Mouse (Mus musculus) heart, embryonic 11.5 days (tissue): ENCODE data around the gene F13b. TPM values are rescaled to one million over a fixed set of nuclear protein-coding genes. Genes with fewer than 3 reads are reported as not detected.

Experiments
- ATAC-seq: fragments of 200-750 bp; cut with Nextera tagmentation; replicated peaks from 2 replicates; pipeline ENCODE4 v1.8.0; 2017; ENCODE audit warnings: moderate library complexity; ENCODE audit not compliant: insufficient number of reproducible peaks, low FRiP score, low TSS enrichment
- H3K27ac ChIP-seq: fragments of 300-500 bp; sonication (generic); 2 replicates; pipeline ENCODE4 v1.5.1; 2014; ENCODE audit warnings: mild to moderate bottlenecking, low read depth, low read length
- H3K27me3 ChIP-seq: fragments of 300-500 bp; sonication (generic); 2 replicates; pipeline ENCODE4 v1.6.1; 2014; ENCODE audit warnings: mild to moderate bottlenecking, low read length, mixed read lengths; ENCODE audit not compliant: control insufficient read depth, insufficient read depth
- H3K36me3 ChIP-seq: fragments of 300-500 bp; sonication (generic); 2 replicates; pipeline ENCODE4 v1.6.1; 2014; ENCODE audit warnings: mild to moderate bottlenecking, low read length, moderate library complexity, mixed read lengths; ENCODE audit not compliant: control insufficient read depth, insufficient read depth
- H3K4me1 ChIP-seq: fragments of 300-500 bp; sonication (generic); 2 replicates; pipeline ENCODE4 v1.6.1; 2014; ENCODE audit warnings: low read length; ENCODE audit not compliant: control insufficient read depth, insufficient read depth
- H3K4me2 ChIP-seq: fragments of 300-500 bp; sonication (generic); 2 replicates; pipeline ENCODE4 v1.6.1; 2014; ENCODE audit warnings: mild to moderate bottlenecking, moderate library complexity
- H3K4me3 ChIP-seq: fragments of 300-500 bp; sonication (generic); 2 replicates; pipeline ENCODE4 v1.5.1; 2014; ENCODE audit warnings: low read depth, low read length
- H3K9ac ChIP-seq: fragments of 300-500 bp; sonication (generic); 2 replicates; pipeline ENCODE4 v1.6.1; 2014; ENCODE audit warnings: mild to moderate bottlenecking, low read depth, low read length, moderate library complexity
- H3K9me3 ChIP-seq: fragments of 300-500 bp; sonication (generic); replicated peaks from 2 replicates; pipeline ENCODE4 v1.6.1; 2016; ENCODE audit warnings: low read length; ENCODE audit not compliant: control insufficient read depth
- WGBS: fragments of 180-500 bp; shearing (Covaris S2); extraction: QIAGEN DNeasy Blood & Tissue Kit; methylation state at CpG from one replicate; pipeline ENCODE4 v1.1.7; 2014; ENCODE audit not compliant: insufficient replicate concordance; 5-methylcytosine and 5-hydroxymethylcytosine counted together
- polyA plus RNA-seq: library from polyadenylated mRNA; unstranded; fragments of >200 nt; fragmentation: Nextera tagmentation; extraction: Ambion mirVana; gene quantifications from 2 replicates; pipeline ENCODE4 v1.2.1, GENCODE M21; 2014

F13b gene
- polyA plus RNA-seq = not detected in 2 replicates

GRCm38 (mm10) chr1:139501258-139501752 is at the start of gene F13b:
TSS of gene F13b (plus strand) at chr1:139501702.
- no peak for ATAC-seq
- no peaks in the 10 kb centered on the region for H3K27me3 ChIP-seq
- WGBS = 77% methylated on average over 3 of the region's 3 CpGs

DNA sequence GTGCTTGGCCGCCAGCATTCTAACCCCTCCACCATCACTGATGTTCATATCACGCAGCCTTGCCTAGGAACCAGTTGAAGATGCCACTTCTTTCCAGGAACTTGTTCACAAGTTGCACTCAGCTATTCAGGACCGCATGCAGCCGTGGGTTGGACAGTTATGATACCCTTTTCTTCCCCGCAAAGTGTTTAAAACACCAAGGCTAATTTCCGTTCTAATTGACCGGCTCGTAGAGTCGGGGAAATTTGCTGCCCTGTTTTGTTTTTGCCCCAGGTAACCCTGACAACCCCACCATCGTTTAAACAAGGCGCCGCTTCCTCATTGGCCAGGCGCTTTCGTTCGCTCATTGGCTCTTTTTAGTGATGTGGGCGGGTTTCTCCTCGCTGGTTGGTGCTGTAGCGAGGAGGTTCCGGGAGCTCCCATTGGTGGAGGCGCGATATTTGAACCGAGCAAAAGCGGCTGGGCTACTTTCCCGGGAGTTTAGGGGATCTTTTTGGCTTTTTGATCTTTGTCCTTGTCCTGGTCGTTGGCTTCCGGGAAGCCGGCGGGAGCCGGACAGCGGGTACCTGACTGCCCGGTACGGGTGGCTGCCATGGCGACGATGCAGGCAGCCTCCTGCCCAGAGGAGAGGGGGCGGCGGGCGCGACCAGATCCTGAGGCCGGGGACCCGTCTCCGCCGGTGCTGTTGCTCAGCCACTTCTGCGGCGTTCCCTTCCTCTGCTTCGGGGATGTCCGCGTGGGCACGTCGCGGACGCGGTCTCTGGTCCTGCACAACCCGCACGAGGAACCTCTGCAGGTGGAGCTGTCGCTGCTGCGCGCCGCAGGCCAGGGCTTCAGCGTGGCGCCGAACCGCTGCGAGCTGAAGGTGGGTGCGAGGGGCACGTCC is 46.9 kb upstream of the F13b start, which contains the start of gene Aspm:
Gene Aspm (plus strand): TSS at position 433 of the 886 bp plus-strand sequence.
- H3K4me3 ChIP-seq = peak within 1 kb of the TSS; percentile 60
- H3K9ac ChIP-seq = peak within 1 kb of the TSS; percentile 71
- peaks cover 6% of the 10 kb centered on the region; the same call in 1 of the 2 replicates for H3K4me1 ChIP-seq
- peak within 1 kb of the TSS; percentile 73 for H3K4me2 ChIP-seq
- H3K27ac ChIP-seq = peak within 1 kb of the TSS; percentile 73
- H3K9me3 ChIP-seq = no peaks in the 10 kb centered on the region
- ATAC-seq = peak; percentile 98
- under 1% methylated on average over 65 of the region's 65 CpGs for WGBS
- H3K36me3 ChIP-seq = no peaks in the 10 kb centered on the region; the same call in none of the 2 replicates
- no peaks in the 10 kb centered on the region for H3K27me3 ChIP-seq

More at GRCm38 (mm10) chr1:139501258-139501752, at the start of gene F13b:
- Histone ChIP-seq H3K4me3 (no peak within 1 kb of the TSS), H3K9me3 (no peaks in the 10 kb centered on the region), H3K4me2 (no peak within 1 kb of the TSS), H3K4me1 (no peaks in the 10 kb centered on the region), H3K27ac (no peak within 1 kb of the TSS), H3K9ac (no peak within 1 kb of the TSS), H3K36me3 (no peaks in the 10 kb centered on the region; the same call in 1 of the 2 replicates)

DNA sequence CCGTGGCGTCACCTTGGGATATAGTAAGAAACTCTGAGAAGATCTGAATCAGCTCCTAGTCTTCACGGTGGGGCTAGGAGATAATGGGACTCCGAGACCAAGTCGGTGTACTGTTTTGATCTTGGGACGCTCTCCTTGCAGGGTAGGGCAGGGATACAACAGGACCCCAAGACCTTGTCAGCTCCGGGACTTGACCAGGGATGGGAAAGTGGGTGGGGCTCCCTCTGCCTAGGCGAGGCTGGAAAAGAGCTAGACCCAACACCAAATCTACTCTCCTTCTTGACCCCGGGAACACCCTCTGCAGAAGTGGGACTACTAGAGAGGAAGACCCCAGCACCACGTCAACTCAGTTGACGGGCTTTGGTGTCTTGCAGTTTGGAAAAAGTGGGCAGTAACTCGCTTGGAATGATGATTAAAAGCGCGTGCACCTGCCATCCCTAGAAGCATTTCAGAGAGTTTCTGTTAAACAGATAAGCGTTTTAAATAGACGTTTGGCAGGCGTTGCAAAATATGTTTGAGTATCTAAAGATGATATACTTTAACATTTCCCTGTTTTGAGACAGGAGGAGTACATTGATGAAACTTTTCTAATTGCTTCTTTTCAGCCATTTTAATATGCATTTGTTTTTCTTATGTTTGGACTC is 46.2 kb upstream of the F13b start:
- ATAC-seq = peak; percentile 61

GRCm38 (mm10) chr1:139460807-139461206 is 40.7 kb upstream of the F13b start:
- Histone ChIP-seq H3K4me1 (peaks cover 4% of the 10 kb centered on the region; the same call in 1 of the 2 replicates), H3K27ac (no peak overlapping the region), H3K9me3 (no peaks in the 10 kb centered on the region), H3K4me2 (no peak overlapping the region), H3K9ac (no peak overlapping the region), H3K27me3 (no peaks in the 10 kb centered on the region), H3K4me3 (no peak overlapping the region), H3K36me3 (peaks cover 7% of the 10 kb centered on the region)
- ATAC-seq = no peak
- 88% methylated on average over 5 of the region's 5 CpGs for WGBS

More for the DNA sequence above, 46.2 kb upstream of the F13b start:
- Histone ChIP-seq H3K9ac (peak overlapping the region; percentile 69), H3K4me3 (peak overlapping the region; percentile 60), H3K4me1 (peaks cover 6% of the 10 kb centered on the region; the same call in 1 of the 2 replicates), H3K9me3 (no peaks in the 10 kb centered on the region), H3K4me2 (peak overlapping the region; percentile 73), H3K27ac (peak overlapping the region; percentile 73), H3K36me3 (no peaks in the 10 kb centered on the region; the same call in none of the 2 replicates), H3K27me3 (no peaks in the 10 kb centered on the region)
- WGBS = 2% methylated on average over 17 of the region's 17 CpGs

DNA sequence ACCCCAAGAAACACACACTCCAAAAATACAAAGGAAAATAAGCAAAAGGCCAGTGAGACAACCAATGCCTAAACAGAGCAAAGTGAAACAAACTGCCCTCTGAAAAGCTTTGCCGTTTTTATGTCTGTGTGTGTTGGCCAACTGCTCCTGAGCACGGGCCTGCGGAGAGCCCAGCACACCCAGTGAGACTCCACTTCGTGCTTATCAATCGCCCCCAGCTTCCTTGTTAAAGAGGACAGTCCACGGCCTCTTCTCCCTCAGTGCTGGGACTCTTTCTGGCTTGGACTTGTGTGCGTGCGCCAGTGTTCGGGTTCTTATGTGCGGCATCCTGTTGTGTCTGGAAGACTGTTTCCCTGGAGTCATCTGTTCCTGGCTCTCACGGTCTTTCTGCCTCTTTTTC is 35.6 kb upstream of the F13b start:
- Histone ChIP-seq H3K36me3 (peaks cover 27% of the 10 kb centered on the region), H3K9ac (no peak overlapping the region), H3K27ac (no peak overlapping the region), H3K4me1 (no peaks in the 10 kb centered on the region), H3K4me2 (no peak overlapping the region), H3K27me3 (no peaks in the 10 kb centered on the region), H3K9me3 (no peaks in the 10 kb centered on the region), H3K4me3 (no peak overlapping the region)
- WGBS = 78% methylated on average over 11 of the region's 11 CpGs
- ATAC-seq = no peak

- H3K27ac ChIP-seq = no peak overlapping the region
- no peak overlapping the region for H3K9ac ChIP-seq
- WGBS = 94% methylated on average over 11 of the region's 11 CpGs
- H3K9me3 ChIP-seq = no peaks in the 10 kb centered on the region
- no peaks in the 10 kb centered on the region for H3K4me1 ChIP-seq
- no peaks in the 10 kb centered on the region for H3K27me3 ChIP-seq
- H3K4me3 ChIP-seq = no peak overlapping the region
- ATAC-seq = no peak
- H3K4me2 ChIP-seq = no peak overlapping the region
- peaks cover 50% of the 10 kb centered on the region for H3K36me3 ChIP-seq
Measured at GRCm38 (mm10) chr1:139478898-139479297, 22.6 kb upstream of the F13b start.

DNA sequence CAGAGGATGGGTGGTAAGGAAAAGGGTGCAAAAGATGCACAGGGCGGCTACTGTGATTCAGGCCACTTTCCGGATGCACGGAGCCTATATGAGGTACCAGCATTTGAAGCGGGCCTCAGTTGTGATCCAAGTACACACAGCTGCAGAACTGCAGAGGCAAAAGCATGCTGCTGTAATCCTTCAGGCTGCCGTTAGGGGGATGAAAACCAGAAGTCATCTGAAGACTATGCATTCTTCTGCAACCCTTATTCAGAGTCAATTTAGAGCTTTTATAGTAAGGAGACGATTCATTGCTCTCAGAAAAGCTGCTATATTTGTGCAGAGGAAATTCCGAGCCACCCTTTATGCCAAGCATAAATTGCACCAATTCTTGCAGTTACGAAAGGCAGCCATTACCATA is 21.3 kb upstream of the F13b start:
- WGBS = 89% methylated on average over 8 of the region's 8 CpGs
- Histone ChIP-seq H3K4me1 (no peaks in the 10 kb centered on the region), H3K27me3 (no peaks in the 10 kb centered on the region), H3K9me3 (no peaks in the 10 kb centered on the region), H3K4me2 (no peak overlapping the region), H3K36me3 (peaks cover 38% of the 10 kb centered on the region), H3K27ac (no peak overlapping the region), H3K9ac (no peak overlapping the region), H3K4me3 (no peak overlapping the region)
- ATAC-seq = no peak

DNA sequence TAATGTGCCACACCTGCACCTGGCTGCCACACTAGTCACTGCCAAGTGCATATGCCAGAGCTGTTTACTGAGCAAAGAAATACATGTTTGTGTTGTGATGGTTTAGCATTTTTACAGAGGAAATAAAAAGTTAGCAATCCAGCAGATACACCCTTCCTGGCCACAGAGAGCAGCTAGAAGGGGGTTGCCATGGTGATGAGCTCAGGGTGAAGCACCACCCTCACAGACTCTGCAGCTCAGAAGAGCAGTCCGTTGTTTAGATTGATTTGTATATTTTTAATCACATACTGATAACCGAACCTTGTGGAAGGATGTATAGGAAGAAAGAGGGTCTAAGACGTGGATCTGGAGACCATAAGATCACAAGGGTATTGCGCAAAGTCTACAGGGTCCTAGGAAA is 20.4 kb upstream of the F13b start:
- Histone ChIP-seq H3K27me3 (no peaks in the 10 kb centered on the region), H3K36me3 (peaks cover 38% of the 10 kb centered on the region), H3K4me3 (no peak overlapping the region), H3K9me3 (no peaks in the 10 kb centered on the region), H3K4me2 (no peak overlapping the region), H3K9ac (no peak overlapping the region), H3K4me1 (no peaks in the 10 kb centered on the region), H3K27ac (no peak overlapping the region)
- ATAC-seq = no peak
- WGBS = 82% methylated on average over 4 of the region's 4 CpGs
